Mouse (Mus musculus) ES-E14 (cell line): Measurements from ENCODE around the gene Gm28729. TPM values are rescaled to one million over a fixed set of nuclear protein-coding genes. Genes with fewer than 3 reads are reported as not detected.
A peak's percentile ranks its signal among the peaks of the same experiment; 100 is the strongest.
"Not testable (repeated sequence)": the region's sequence is repeated elsewhere in the genome, so short reads cannot be mapped to it uniquely, and the experiment has no call there.

ENCODE experiments used
- DNase-seq: peaks from one replicate; pipeline ENCODE4 v3.0.0-alpha.2; 2013; ENCODE audit warnings: low read depth, low spot score
- H3K27ac ChIP-seq: 2 replicates; pipeline ENCODE4 v1.5.1; 2012; ENCODE audit warnings: low read depth, mild to moderate bottlenecking, low read length, moderate library complexity, mixed read lengths; ENCODE audit not compliant: poor library complexity, insufficient read depth, severe bottlenecking
- H3K36me3 ChIP-seq: 2 replicates; pipeline ENCODE4 v1.6.1; 2012; ENCODE audit warnings: mild to moderate bottlenecking, low read length, moderate library complexity, mixed read lengths; ENCODE audit not compliant: control insufficient read depth, poor library complexity, insufficient read depth, severe bottlenecking
- H3K4me1 ChIP-seq, 2 experiments: fragments of 150-350 bp in 1 of 2; sonication (generic) in 1 of 2; 2 replicates each; pipeline ENCODE4 v1.6.1; 2012; ENCODE audit warnings: low read length in 2 of 2, mild to moderate bottlenecking in 1 of 2, mixed read lengths in 1 of 2; ENCODE audit not compliant: control insufficient read depth in 2 of 2, insufficient read depth in 2 of 2, poor library complexity in 1 of 2
- H3K4me3 ChIP-seq, 2 experiments: fragments of 150-350 bp in 1 of 2; sonication (generic) in 1 of 2; 2 replicates each; pipeline ENCODE4 v1.5.1; 2012; ENCODE audit warnings: low read length in 2 of 2, low read depth in 1 of 2, mild to moderate bottlenecking in 1 of 2, mixed read lengths in 1 of 2; ENCODE audit not compliant: insufficient read depth in 1 of 2, poor library complexity in 1 of 2, severe bottlenecking in 1 of 2
- H3K9ac ChIP-seq: 2 replicates; pipeline ENCODE4 v1.6.1; 2012; ENCODE audit warnings: low read depth, mild to moderate bottlenecking, low read length, mixed read lengths; ENCODE audit not compliant: poor library complexity, insufficient read depth, severe bottlenecking
- H3K9me3 ChIP-seq: fragments of 150-350 bp; sonication (generic); 2 replicates; pipeline ENCODE4 v1.6.1; 2012; ENCODE audit warnings: low read depth, mild to moderate bottlenecking, low read length; ENCODE audit not compliant: control insufficient read depth, insufficient read depth
- CHD2 ChIP-seq: IDR thresholded peaks from 2 replicates; pipeline ENCODE4 v1.6.1; 2014; ENCODE audit warnings: mild to moderate bottlenecking, low read depth, low read length, inconsistent platforms
- HCFC1 ChIP-seq: IDR thresholded peaks from 2 replicates; pipeline ENCODE4 v1.6.1; 2012; ENCODE audit warnings: low read length, inconsistent platforms, borderline replicate concordance; ENCODE audit not compliant: insufficient read depth
- MAFK ChIP-seq: IDR thresholded peaks from 2 replicates; pipeline ENCODE4 v1.6.1; 2014; ENCODE audit warnings: mild to moderate bottlenecking, low read depth, low read length, inconsistent platforms; ENCODE audit not compliant: insufficient read depth
- ZC3H11A ChIP-seq: IDR thresholded peaks from 2 replicates; pipeline ENCODE4 v1.6.1; 2012; ENCODE audit warnings: low read depth, mild to moderate bottlenecking, inconsistent platforms, low read length, borderline replicate concordance
- ZNF384 ChIP-seq: IDR thresholded peaks from 2 replicates; pipeline ENCODE4 v1.6.1; 2012; ENCODE audit warnings: low read depth, low read length, inconsistent platforms
- in situ Hi-C, 2 experiments: fragments of 600-800 bp; cut with MboI; formaldehyde crosslinking; loops; one replicate each; pipeline ENCODE4 v1.15.1; 2025; ENCODE audit warnings: low sequenced_read_pairs in 2 of 2, inconsistent platforms in 1 of 2; ENCODE audit not compliant: unreplicated experiment in 2 of 2
- total RNA-seq: library from RNA; depleted of rRNA; stranded (reverse); fragments of 300-350 nt; gene quantifications from 2 replicates; pipeline ENCODE4 v1.2.3, GENCODE M21; 2012

The Gm28729 gene
- total RNA-seq, 1 experiment = 0.40 TPM

- in situ Hi-C loops = no loop called here
- Histone ChIP-seq H3K36me3 (peaks cover 5% of the 10 kb centered on the region; the same call in 1 of the 2 replicates), H3K9me3 (no peaks in the 10 kb centered on the region), H3K27ac (no peak overlapping the region), H3K4me1 (no peaks in the 10 kb centered on the region), H3K9ac (no peak overlapping the region; the same call in 1 of the 2 replicates), H3K4me3 (peak overlapping the region in 1 of 2 experiments; percentile 13; a peak in 1 of 4 replicates)
- DNase-seq = no peak
- TF ChIP-seq ZNF384 (no peak), CHD2 (no peak), MAFK (no peak), ZC3H11A (no peak), HCFC1 (no peak)
These were observed 18.9 kb upstream of the Gm28729 start for GRCm38 (mm10) chr9:96543643-96544640.

- Histone ChIP-seq H3K4me1 (peaks cover 0 to 3% of the 10 kb centered on the region in 2 experiments; a peak in 1 of 4 replicates), H3K4me3 (no peak overlapping the region), H3K36me3 (peaks cover 2% of the 10 kb centered on the region; the same call in 1 of the 2 replicates), H3K9me3 (no peaks in the 10 kb centered on the region), H3K9ac (no peak overlapping the region), H3K27ac (no peak overlapping the region)
- no peak for DNase-seq
- TF ChIP-seq ZC3H11A (no peak), MAFK (no peak), HCFC1 (no peak), CHD2 (no peak), ZNF384 (no peak)
- in situ Hi-C loops = no loop called here
These were observed 13.9 kb upstream of the Gm28729 start for GRCm38 (mm10) chr9:96538916-96539315.

GRCm38 (mm10) chr9:96537615-96537919 is 12.5 kb upstream of the Gm28729 start:
- no peak for DNase-seq
- H3K27ac ChIP-seq = no peak overlapping the region
- no peaks in the 10 kb centered on the region for H3K9me3 ChIP-seq
- H3K4me3 ChIP-seq = peak overlapping the region; percentile 63 to 68
- in situ Hi-C loops = no loop called here
- H3K36me3 ChIP-seq = peaks cover 2% of the 10 kb centered on the region; the same call in 1 of the 2 replicates
- H3K9ac ChIP-seq = peak overlapping the region; percentile 77; the same call in 1 of the 2 replicates
- peaks cover 0 to 3% of the 10 kb centered on the region in 2 experiments; a peak in 1 of 4 replicates for H3K4me1 ChIP-seq
- TF ChIP-seq ZC3H11A (no peak), ZNF384 (no peak), HCFC1 (no peak), MAFK (no peak), CHD2 (no peak)

GRCm38 (mm10) chr9:96536895-96537614 is 12.0 kb upstream of the Gm28729 start:
- no peak for TF ChIP-seq ZNF384
- TF ChIP-seq MAFK = no peak
- 0 out of 2 replicates have a peak, but pooled peaks have one; percentile 19 for TF ChIP-seq HCFC1
- TF ChIP-seq ZC3H11A = no peak
- no peak for DNase-seq
- Histone ChIP-seq H3K4me1 (peaks cover 0 to 3% of the 10 kb centered on the region in 2 experiments; a peak in 1 of 4 replicates), H3K9ac (peak overlapping the region; percentile 77), H3K4me3 (peak overlapping the region; percentile 63 to 68), H3K9me3 (no peaks in the 10 kb centered on the region), H3K27ac (no peak overlapping the region), H3K36me3 (peaks cover 2% of the 10 kb centered on the region; the same call in 1 of the 2 replicates)
- in situ Hi-C loops = no loop called here

- H3K4me1 ChIP-seq, H3K9ac ChIP-seq, H3K36me3 ChIP-seq, H3K9me3 ChIP-seq, DNase-seq, in situ Hi-C loops, H3K27ac ChIP-seq, H3K4me3 ChIP-seq: not testable (repeated sequence)
These were observed 11.0 kb upstream of the Gm28729 start for GRCm38 (mm10) chr9:96536093-96536492.
